Mouse (Mus musculus): ENCODE results near the gene Slc2a1.

Gene Slc2a1

DNA sequence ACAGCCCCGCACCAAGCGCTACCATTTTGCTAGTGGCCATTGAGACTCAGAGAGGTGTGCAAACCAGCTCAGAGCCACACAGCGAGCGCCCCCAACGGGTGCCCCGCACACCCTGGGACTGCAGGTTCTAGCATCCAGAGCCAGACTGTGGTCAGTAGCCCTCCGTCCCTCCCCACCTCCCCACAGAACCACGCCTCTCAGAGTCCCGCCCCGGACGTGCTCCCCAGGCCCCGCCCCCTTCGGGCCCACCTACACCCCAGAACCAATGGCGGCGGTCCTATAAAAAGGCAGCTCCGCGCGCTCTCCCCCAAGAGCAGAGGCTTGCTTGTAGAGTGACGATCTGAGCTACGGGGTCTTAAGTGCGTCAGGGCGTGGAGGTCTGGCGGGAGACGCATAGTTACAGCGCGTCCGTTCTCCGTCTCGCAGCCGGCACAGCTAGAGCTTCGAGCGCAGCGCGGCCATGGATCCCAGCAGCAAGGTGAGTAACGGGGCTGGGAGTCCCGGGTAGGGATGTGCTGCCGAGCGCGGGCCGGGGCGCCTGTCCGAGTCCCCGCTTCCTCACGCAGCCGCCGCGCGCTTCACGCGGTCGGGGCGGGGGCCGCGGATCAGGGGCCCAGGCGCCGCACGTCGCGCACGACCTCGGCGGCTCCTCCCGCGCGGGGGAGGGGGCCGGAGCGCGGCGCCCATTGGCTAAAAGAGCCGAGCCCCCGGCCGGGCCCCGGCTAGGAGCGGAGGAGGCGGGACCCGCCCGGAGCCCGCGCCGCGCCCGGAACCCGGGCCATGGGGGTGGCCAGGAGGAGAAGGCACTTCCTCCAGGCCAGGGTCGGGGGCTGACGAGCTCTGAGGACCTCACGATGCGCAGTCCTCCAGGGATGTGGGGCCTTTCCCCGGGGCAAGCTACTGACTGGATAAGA, at the start of gene Slc2a1:
Slc2a1 (plus strand) TSS at position 217 of the 914 bp plus-strand sequence.
- DNase-seq (ENCODE audit: extremely low spot score): peak; percentile 100

DNA sequence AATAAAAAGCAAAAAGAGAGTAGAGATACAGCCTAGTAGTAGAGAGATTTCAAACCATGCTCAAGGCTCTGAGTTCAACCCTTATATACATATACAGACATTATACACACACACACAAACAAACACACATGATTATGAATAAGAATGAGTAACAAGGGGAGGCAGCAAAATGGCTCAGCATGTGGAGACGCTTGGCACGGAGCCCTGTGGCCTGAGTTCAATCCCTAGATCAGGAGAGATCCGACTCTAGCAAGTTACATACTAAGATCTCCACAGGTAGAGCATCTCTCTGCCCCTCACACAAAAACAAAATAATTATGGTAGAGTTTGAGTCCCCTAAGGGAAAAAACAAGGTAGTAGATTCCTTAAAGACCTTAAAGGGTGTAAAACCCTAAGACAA, 41.7 kb upstream of the Slc2a1 start:
- DNase-seq (ENCODE audit: extremely low spot score): no peak

DNA sequence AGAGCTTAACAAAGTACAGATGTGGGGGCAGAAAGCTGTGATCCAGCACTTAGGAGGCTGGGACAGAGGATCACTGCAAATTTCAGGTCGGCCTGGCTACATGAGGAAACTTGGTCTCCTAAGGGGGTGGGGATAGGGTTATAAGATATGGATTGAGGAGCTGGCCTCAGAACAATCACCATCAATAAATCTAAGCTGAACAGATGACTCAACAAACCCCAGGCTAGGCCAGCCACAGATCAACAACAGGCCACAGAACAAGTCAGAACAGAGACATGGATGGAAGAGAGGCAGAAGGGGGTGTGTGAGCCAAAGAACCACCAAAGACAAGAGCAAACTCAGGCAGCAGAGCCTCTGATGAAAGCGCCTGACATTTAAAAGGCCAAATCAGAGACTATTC, 41.3 kb upstream of the Slc2a1 start:
- DNase-seq (ENCODE audit: extremely low spot score): no peak

DNA sequence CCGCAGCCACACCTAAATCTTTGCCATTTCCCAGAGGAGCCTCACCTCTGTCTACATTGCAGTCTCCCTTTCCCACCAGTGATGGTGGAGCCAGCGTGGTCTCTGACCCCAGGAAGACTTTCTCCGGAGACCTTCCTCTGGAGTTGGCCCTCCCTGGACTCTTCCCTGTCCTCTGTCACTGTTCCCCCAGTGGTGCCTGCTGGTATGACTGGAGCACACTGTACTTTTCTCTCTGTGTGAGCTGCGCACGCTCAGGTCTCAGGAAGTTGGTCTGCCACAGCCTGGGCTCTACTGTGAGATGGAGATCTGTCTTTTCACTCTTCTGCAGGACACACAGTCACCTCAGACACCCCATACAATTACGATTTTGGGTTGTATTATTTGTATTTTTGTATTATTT, 39.6 kb upstream of the Slc2a1 start:
- DNase-seq (ENCODE audit: extremely low spot score): peak; percentile 54

DNA sequence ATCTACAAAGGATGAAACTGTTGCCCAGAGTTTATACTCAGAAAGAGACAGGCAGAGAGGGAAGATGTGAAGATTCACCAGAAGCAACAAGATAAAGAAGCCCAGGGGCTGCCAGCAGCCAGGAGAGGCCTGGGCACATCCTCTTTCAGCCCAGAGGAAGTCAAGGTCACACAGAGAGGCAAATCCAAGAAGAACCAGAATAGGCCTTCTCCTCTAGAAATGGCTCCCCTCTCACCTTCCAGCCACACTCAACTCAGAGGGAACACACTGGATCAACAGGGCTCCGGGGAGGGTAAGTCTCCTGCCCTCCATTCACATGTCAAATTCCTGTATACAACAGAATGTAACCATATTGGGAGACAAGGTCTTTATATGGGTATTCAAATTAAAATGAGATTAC, 38.3 kb upstream of the Slc2a1 start:
- peak; percentile 22 for DNase-seq (ENCODE audit: extremely low spot score)

DNA sequence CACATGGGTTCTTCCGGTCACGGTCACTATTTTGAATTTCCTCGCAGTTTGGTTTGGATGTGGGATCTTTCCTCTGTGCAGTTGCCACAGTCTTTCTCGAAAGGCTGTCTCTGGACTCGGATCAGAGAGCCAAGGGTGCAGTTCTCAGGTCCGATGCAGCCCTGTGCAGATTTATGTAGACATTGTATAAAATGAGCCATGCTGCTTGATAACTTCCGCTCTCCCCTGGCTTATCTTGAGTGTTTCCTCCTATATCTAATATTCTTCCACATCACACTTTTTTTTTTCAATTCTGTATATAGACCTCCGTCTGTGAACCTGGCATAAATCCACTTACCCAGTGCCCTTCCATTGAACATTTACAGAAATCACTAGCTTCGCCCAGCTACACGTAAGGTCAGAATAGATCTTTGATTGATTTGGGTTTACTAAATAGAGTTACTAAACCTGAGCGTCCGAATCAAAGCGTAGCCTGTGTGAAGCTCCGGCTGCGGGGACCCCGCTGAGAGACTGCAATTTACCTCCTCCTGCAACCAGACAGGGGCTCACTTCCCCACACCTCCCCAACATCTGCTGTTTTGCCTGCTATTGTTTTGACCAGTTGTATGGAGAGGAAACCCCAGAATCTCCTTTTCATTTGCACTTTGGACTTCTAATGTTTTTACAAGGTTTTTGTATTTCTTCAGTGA, 37.4 kb upstream of the Slc2a1 start:
- DNase-seq (ENCODE audit: extremely low spot score): peak; percentile 23

GRCm38 (mm10) chr4:119071648-119072362, 36.7 kb upstream of the Slc2a1 start:
- DNase-seq (ENCODE audit: extremely low spot score): peak; percentile 78

DNA sequence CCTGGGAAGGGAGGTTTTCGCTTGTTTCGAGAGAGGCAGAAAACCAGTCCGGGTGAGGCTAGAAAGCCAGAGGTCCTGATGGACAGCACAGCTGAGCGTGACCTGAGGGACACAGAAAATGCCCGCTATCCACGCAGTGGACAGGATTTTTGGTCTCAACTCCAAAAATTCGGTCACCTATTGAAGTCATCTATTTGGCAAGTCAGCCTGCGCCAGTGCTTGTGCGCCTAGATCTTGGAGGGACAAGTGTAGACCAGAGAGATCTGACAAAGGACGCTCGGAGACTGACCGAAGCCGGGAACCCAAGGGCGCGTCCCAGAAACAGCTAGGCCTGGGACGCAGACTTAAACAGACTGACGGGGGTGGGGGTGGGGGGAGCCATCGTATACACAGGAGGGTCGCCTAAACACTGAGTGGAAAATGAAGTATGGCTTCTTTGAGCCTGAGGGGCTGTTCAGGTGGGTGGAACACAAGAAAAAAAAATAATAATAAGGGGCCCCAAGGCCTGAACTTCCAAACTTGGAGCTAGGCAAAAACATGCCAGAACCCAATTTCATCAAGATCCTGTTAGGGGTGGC, 36.1 kb upstream of the Slc2a1 start:
- DNase-seq (ENCODE audit: extremely low spot score): no peak

- DNase-seq (ENCODE audit: extremely low spot score): peak; percentile 84
Measured at GRCm38 (mm10) chr4:119072941-119073451, 35.5 kb upstream of the Slc2a1 start.

GRCm38 (mm10) chr4:119073626-119074025, 34.9 kb upstream of the Slc2a1 start:
- DNase-seq (ENCODE audit: extremely low spot score): peak; percentile 73

DNA sequence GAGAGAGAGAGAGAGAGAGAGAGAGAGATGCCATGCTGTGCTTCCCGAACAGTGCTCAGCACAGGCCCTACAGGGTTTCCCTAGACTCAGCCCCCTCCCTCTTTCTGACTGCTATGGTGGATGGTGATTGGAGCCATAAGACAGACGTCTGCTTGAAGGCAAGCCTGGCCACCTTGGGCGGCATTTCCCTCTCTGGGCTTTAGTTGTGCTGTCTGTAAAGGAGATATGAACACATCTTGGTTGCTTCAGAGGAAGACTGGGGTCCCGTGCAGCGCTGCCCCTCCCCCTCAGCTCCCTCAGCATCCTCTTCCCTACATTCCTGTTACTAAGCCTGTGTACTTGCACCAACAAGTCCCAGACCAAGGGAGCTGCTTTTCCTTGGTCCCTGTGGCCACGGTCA, 33.9 kb upstream of the Slc2a1 start:
- peak; percentile 47 for DNase-seq (ENCODE audit: extremely low spot score)

- DNase-seq (ENCODE audit: extremely low spot score): peak; percentile 41
Measured at GRCm38 (mm10) chr4:119075273-119075672, 33.2 kb upstream of the Slc2a1 start.

GRCm38 (mm10) chr4:119076336-119076735, 32.2 kb upstream of the Slc2a1 start:
- DNase-seq (ENCODE audit: extremely low spot score): no peak

DNA sequence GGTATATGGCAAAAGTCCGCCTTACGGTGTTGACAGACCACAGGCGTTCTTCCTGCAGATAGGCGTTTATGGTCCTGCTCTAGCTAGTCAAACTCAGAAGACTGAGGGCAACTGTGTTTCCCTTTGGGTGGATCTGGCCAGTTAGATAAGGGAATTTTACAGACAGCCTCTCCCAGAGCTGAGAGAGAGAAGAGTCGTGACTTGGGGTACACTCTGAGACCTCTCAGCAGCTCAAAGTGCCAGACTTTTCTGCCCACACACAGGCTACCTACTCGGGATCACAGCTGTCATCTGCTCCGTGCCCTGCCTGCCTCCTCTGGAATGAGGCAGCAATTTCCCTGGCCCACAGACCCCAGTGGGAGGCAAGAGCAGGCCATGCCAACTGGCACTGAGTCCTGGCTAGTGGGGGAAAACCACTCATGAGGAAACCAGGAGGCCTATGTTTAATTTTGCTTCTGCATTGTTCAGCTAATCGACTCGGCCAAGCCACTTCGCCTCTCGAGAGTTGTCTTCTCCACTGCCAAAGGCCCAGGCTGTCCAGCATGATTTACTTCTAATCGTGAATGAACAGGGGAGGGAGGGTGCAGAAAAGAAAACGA, 31.3 kb upstream of the Slc2a1 start:
- DNase-seq (ENCODE audit: extremely low spot score): no peak

- DNase-seq (ENCODE audit: extremely low spot score): no peak
Measured at GRCm38 (mm10) chr4:119079928-119080327, 28.6 kb upstream of the Slc2a1 start.

- DNase-seq (ENCODE audit: extremely low spot score): no peak
Measured at GRCm38 (mm10) chr4:119082740-119083231, 25.7 kb upstream of the Slc2a1 start.

- no peak for DNase-seq (ENCODE audit: extremely low spot score)
Measured at GRCm38 (mm10) chr4:119088424-119088823, 20.1 kb upstream of the Slc2a1 start.

GRCm38 (mm10) chr4:119093890-119094289, 14.6 kb upstream of the Slc2a1 start:
- no peak for DNase-seq (ENCODE audit: extremely low spot score)

- no peak for DNase-seq (ENCODE audit: extremely low spot score)
Measured at GRCm38 (mm10) chr4:119094987-119095386, 13.5 kb upstream of the Slc2a1 start.

- no peak for DNase-seq (ENCODE audit: extremely low spot score)
Measured at GRCm38 (mm10) chr4:119096401-119096800, 12.1 kb upstream of the Slc2a1 start.

GRCm38 (mm10) chr4:119097421-119097820, 11.1 kb upstream of the Slc2a1 start:
- DNase-seq (ENCODE audit: extremely low spot score): no peak

Data from embryo, embryonic 9.5 days (tissue).